Mouse (Mus musculus): ENCODE results near the gene Flrt1.
A peak's percentile ranks its signal among the peaks of the same experiment; 100 is the strongest.

Flrt1 gene

GRCm38 (mm10) chr19:7105544-7105943 lies at the start of gene Flrt1:
Gene Flrt1, minus strand, starts transcription at chr19:7105729.
- no peak for DNase-seq

GRCm38 (mm10) chr19:7155196-7155595 lies 49.7 kb upstream of the Flrt1 start:
- no peak for DNase-seq

- DNase-seq, result no peak
These were observed 47.7 kb upstream of the Flrt1 start for GRCm38 (mm10) chr19:7153232-7153631.

- no peak for DNase-seq
These were observed 46.6 kb upstream of the Flrt1 start for GRCm38 (mm10) chr19:7151927-7152653.

GRCm38 (mm10) chr19:7151300-7151926 lies 45.9 kb upstream of the Flrt1 start:
- DNase-seq, result no peak

- no peak for DNase-seq
These were observed 43.7 kb upstream of the Flrt1 start for GRCm38 (mm10) chr19:7149158-7149685.

- no peak for DNase-seq
These were observed 43.1 kb upstream of the Flrt1 start for GRCm38 (mm10) chr19:7148541-7149085.

- no peak for DNase-seq
These were observed 42.6 kb upstream of the Flrt1 start for GRCm38 (mm10) chr19:7148096-7148495.

GRCm38 (mm10) chr19:7146376-7146775 lies 40.8 kb upstream of the Flrt1 start:
- DNase-seq, result no peak

- DNase-seq, result no peak
These were observed 38.9 kb upstream of the Flrt1 start for GRCm38 (mm10) chr19:7144458-7144857.

GRCm38 (mm10) chr19:7143854-7144253 lies 38.3 kb upstream of the Flrt1 start:
- peak; percentile 78 for DNase-seq

GRCm38 (mm10) chr19:7142207-7142915 lies 36.8 kb upstream of the Flrt1 start:
- DNase-seq, result no peak

- peak; percentile 52 for DNase-seq
These were observed 35.4 kb upstream of the Flrt1 start for GRCm38 (mm10) chr19:7140856-7141421.

- DNase-seq, result peak; percentile 54
These were observed 34.8 kb upstream of the Flrt1 start for GRCm38 (mm10) chr19:7140373-7140772.

- DNase-seq, result no peak
These were observed 33.8 kb upstream of the Flrt1 start for GRCm38 (mm10) chr19:7139321-7139720.

- DNase-seq, result peak; percentile 42
These were observed 32.8 kb upstream of the Flrt1 start for GRCm38 (mm10) chr19:7138327-7138726.

- DNase-seq, result no peak
These were observed 31.4 kb upstream of the Flrt1 start for GRCm38 (mm10) chr19:7136714-7137498.

GRCm38 (mm10) chr19:7136016-7136415 lies 30.5 kb upstream of the Flrt1 start:
- no peak for DNase-seq

GRCm38 (mm10) chr19:7135525-7135924 lies 30.0 kb upstream of the Flrt1 start:
- DNase-seq, result no peak

GRCm38 (mm10) chr19:7134631-7135091 lies 29.1 kb upstream of the Flrt1 start:
- no peak for DNase-seq

- no peak for DNase-seq
These were observed 27.9 kb upstream of the Flrt1 start for GRCm38 (mm10) chr19:7133436-7133835.

- DNase-seq, result no peak
These were observed 24.8 kb upstream of the Flrt1 start for GRCm38 (mm10) chr19:7130317-7130716.
